8 mouse cellular contexts compared by ENCODE assay signal in the genomic region with DNA sequence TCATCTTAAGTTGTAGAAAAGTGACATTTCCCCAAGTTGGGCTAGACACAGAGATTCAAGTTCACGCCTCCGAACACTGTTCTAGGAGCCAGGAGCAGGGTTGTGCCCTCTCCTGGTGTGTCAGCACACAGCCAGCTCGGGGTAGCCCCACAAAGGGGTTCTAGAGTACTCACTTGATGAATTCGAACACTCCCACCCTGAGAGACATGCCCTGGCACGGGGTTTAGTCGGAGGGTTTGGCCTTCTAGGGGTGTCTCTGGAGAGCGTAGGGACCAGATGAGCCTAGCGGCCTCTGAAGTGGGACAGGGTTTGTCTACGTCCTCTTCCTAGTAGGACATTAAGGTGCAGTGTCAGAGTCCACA. TPM values are rescaled to one million over a fixed set of nuclear protein-coding genes. Genes with fewer than 3 reads are reported as not detected.
DNase-seq lines count a peak whose midpoint lies in the region; ATAC-seq and TF ChIP-seq lines count a peak whose summit lies in the region.

No protein-coding gene starts in this region.

- peak; percentile 50; the same call in 1 of the 2 replicates for ATAC-seq in frontal cortex, adult (ENCODE audit: low TSS enrichment)
- ATAC-seq in CD4-positive, CD25-positive, alpha-beta regulatory T cell, adult 4 months, result peak; percentile 30
- peak; percentile 62 for ATAC-seq in forebrain, embryonic 16.5 days
- peak; percentile 37 for ATAC-seq in liver, embryonic 13.5 days (ENCODE audit: low read depth)

- H3K9ac ChIP-seq in forebrain, embryonic 16.5 days (replicated peaks; ENCODE audit: low read depth, low read length), result no peak overlapping the region
- no peak overlapping the region for H3K9ac ChIP-seq in liver, embryonic 13.5 days

- no peak overlapping the region for H3K27ac ChIP-seq in forebrain, embryonic 16.5 days (ENCODE audit: low read length)
- no peak overlapping the region for H3K27ac ChIP-seq in liver, embryonic 13.5 days
- no peak overlapping the region for H3K27ac ChIP-seq in layer of hippocampus, adult 2 months

- no peaks in the 10 kb centered on the region for H3K9me3 ChIP-seq in forebrain, embryonic 16.5 days (ENCODE audit: control insufficient read depth, low read length)
- no peaks in the 10 kb centered on the region for H3K9me3 ChIP-seq in liver, embryonic 13.5 days (replicated peaks)

- WGBS in forebrain, embryonic 16.5 days, result 78% methylated on average over 9 of the region's 9 CpGs
- 71% methylated on average over 9 of the region's 9 CpGs for WGBS in liver, embryonic 13.5 days (ENCODE audit: insufficient replicate concordance)

- no peak for DNase-seq in frontal cortex, postnatal 36 days (ENCODE audit: low spot score in 2 of 2)
- DNase-seq in liver, embryonic 13.5 days, result peak; percentile 6
- no peak for DNase-seq in layer of hippocampus, adult 9-10 months (ENCODE audit: low spot score)
- DNase-seq in cerebellum, adult 11 months, result no peak
- DNase-seq in layer of hippocampus, adult 2 months (ENCODE audit: low spot score in 2 of 2), result no peak

- TF ChIP-seq CTCF in layer of hippocampus, adult 2 months (conservative IDR thresholded peaks at IDR 0.05), result no peak; the same call in 1 of the 2 replicates

- no peaks in the 10 kb centered on the region for H3K27me3 ChIP-seq in forebrain, embryonic 16.5 days (replicated peaks; ENCODE audit: control insufficient read depth, insufficient read depth, low read length)
- no peaks in the 10 kb centered on the region for H3K27me3 ChIP-seq in liver, embryonic 13.5 days

- no peak overlapping the region for H3K4me3 ChIP-seq in forebrain, embryonic 16.5 days (replicated peaks; ENCODE audit: low read length)
- no peak overlapping the region for H3K4me3 ChIP-seq in liver, embryonic 13.5 days (replicated peaks)
- no peak overlapping the region for H3K4me3 ChIP-seq in layer of hippocampus, adult 2 months

- H3K36me3 ChIP-seq in forebrain, embryonic 16.5 days (ENCODE audit: control insufficient read depth, insufficient read depth), result peaks cover 6% of the 10 kb centered on the region; the same call in 1 of the 2 replicates
- H3K36me3 ChIP-seq in liver, embryonic 13.5 days, result peaks cover 29% of the 10 kb centered on the region

- H3K4me1 ChIP-seq in forebrain, embryonic 16.5 days (replicated peaks; ENCODE audit: control insufficient read depth, insufficient read depth, low read length), result no peaks in the 10 kb centered on the region
- H3K4me1 ChIP-seq in liver, embryonic 13.5 days (replicated peaks), result peaks cover 7% of the 10 kb centered on the region

- H3K4me2 ChIP-seq in forebrain, embryonic 16.5 days (ENCODE audit: low read length), result no peak overlapping the region
- no peak overlapping the region for H3K4me2 ChIP-seq in liver, embryonic 13.5 days

RNA-seq across cellular contexts. Expression of a gene that starts 10.3 kb away (rescaled TPM):
- polyA plus RNA-seq in CD4-positive, CD25-positive, alpha-beta regulatory T cell, adult 4 months (2017; shearing (Covaris generic)), result 10 to 100 TPM; 44.8 to 56.7 TPM
- polyA plus RNA-seq in forebrain, embryonic 16.5 days (2015; fragmentation: Nextera tagmentation; extraction: Ambion mirVana), result 93.1 and 97.6 TPM in 2 replicates
- 54.1 and 55.9 TPM in 2 replicates for polyA plus RNA-seq in liver, embryonic 13.5 days (2015; fragmentation: Nextera tagmentation; extraction: Ambion mirVana)
- 10 to 100 TPM; 75.2 to 77.0 TPM for total RNA-seq in layer of hippocampus, adult 2 months (2021)

RNA-seq across cellular contexts. Expression of a gene that starts 11.2 kb away (rescaled TPM):
- polyA plus RNA-seq in CD4-positive, CD25-positive, alpha-beta regulatory T cell, adult 4 months (2017; shearing (Covaris generic)), result not detected
- not detected in 2 replicates for polyA plus RNA-seq in forebrain, embryonic 16.5 days (2015; fragmentation: Nextera tagmentation; extraction: Ambion mirVana)
- not detected in 2 replicates for polyA plus RNA-seq in liver, embryonic 13.5 days (2015; fragmentation: Nextera tagmentation; extraction: Ambion mirVana)
- 1 to 10 TPM in 1 of 2 experiments, under 1 TPM in 1; 0.81 to 1.3 TPM for total RNA-seq in layer of hippocampus, adult 2 months (2021)
